Mouse (Mus musculus): Measurements from ENCODE around the gene Cd59a. TPM values are rescaled to one million over a fixed set of nuclear protein-coding genes. Genes with fewer than 3 reads are reported as not detected.

Cd59a gene
- 153 TPM for polyA plus RNA-seq (2014; fragmentation: Illumina TruSeq; extraction: RNeasy Lipid Tissue Mini Kit (QIAGEN cat#74804); ENCODE audit: low read depth, low replicate concordance)

GRCm38 (mm10) chr2:104095741-104096213, at the start of gene Cd59a:
Gene Cd59a (plus strand): TSS chr2:104095801.

GRCm38 (mm10) chr2:104065526-104065925, 30.1 kb upstream of the Cd59a start, which contains the start of gene Gm10912:
Gene Gm10912 (plus strand): TSS chr2:104065826.

GRCm38 (mm10) chr2:104068450-104068849, 27.2 kb upstream of the Cd59a start, which contains the start of gene Gm10799:
Gene Gm10799 (minus strand): TSS chr2:104068550.

GRCm38 (mm10) chr2:104069704-104070185, 25.9 kb upstream of the Cd59a start, which contains the start of gene Cd59b:
Gene Cd59b (plus strand): TSS chr2:104069849.

GRCm38 (mm10) chr2:104122505-104123378, 27.1 kb downstream of the Cd59a start, which contains the start of gene A930018P22Rik:
Gene A930018P22Rik (plus strand): TSS chr2:104122769.

Other genes starting within 250 kb of the Cd59a start
- gene Lmo2, start 137.8 kb upstream of the Cd59a start, polyA plus RNA-seq (2014; fragmentation: Illumina TruSeq; extraction: RNeasy Lipid Tissue Mini Kit (QIAGEN cat#74804); ENCODE audit: low read depth, low replicate concordance): 26.7 TPM
- 99.8 TPM for gene Fbxo3, start 68.1 kb upstream of the Cd59a start, polyA plus RNA-seq (2014; fragmentation: Illumina TruSeq; extraction: RNeasy Lipid Tissue Mini Kit (QIAGEN cat#74804); ENCODE audit: low read depth, low replicate concordance)
- gene 4931422A03Rik, start 67.4 kb upstream of the Cd59a start, polyA plus RNA-seq (2014; fragmentation: Illumina TruSeq; extraction: RNeasy Lipid Tissue Mini Kit (QIAGEN cat#74804); ENCODE audit: low read depth, low replicate concordance): not detected
- not detected for gene Gm10912, start 30.0 kb upstream of the Cd59a start, polyA plus RNA-seq (2014; fragmentation: Illumina TruSeq; extraction: RNeasy Lipid Tissue Mini Kit (QIAGEN cat#74804); ENCODE audit: low read depth, low replicate concordance)
- not detected for gene Gm10799, start 27.3 kb upstream of the Cd59a start, polyA plus RNA-seq (2014; fragmentation: Illumina TruSeq; extraction: RNeasy Lipid Tissue Mini Kit (QIAGEN cat#74804); ENCODE audit: low read depth, low replicate concordance)
- gene Cd59b, start 26.0 kb upstream of the Cd59a start, polyA plus RNA-seq (2014; fragmentation: Illumina TruSeq; extraction: RNeasy Lipid Tissue Mini Kit (QIAGEN cat#74804); ENCODE audit: low read depth, low replicate concordance): 18.0 TPM
- not detected for gene A930018P22Rik, start 27.0 kb downstream of the Cd59a start, polyA plus RNA-seq (2014; fragmentation: Illumina TruSeq; extraction: RNeasy Lipid Tissue Mini Kit (QIAGEN cat#74804); ENCODE audit: low read depth, low replicate concordance)